Mouse (Mus musculus): ENCODE measurements at regions not wholly inside any gene's neighbourhood (a gene's known extent, or its start where the extent isn't known, plus 50 kb on each side); places are given as distances from the start of the nearest gene placed in this dataset.

DNA sequence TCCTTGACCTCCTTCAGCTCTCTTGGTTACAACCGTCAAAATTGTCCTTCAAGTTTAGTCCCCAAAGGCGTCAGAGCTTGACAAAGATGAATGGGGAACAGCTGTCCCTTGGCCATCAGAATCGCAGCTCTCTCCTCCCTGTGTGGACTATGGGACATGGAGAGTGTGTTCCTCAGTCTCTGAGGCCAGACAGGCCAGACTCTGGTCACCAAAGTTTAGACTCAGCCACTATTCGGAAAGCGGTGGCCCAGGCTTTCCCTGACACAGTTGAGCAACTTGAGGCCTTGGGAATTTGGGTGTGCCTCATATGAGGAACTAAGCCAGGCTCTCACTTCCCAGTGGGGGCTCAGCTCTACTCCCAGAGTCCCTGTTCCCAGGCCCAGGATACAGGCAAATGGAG, 230.5 kb upstream of the Spdye4c start:
- Histone ChIP-seq H3K4me1 (ENCODE audit: control insufficient read depth, insufficient read depth, low read length) (no peaks in the 10 kb centered on the region; the same call in 1 of the 2 replicates), H3K4me3 (ENCODE audit: control insufficient read depth, low read depth, low read length) (no peak overlapping the region), H3K27me3 (ENCODE audit: control insufficient read depth, insufficient read depth, low read length) (no peaks in the 10 kb centered on the region), H3K27ac (ENCODE audit: control insufficient read depth, insufficient read depth, low read depth, low read length) (no peak overlapping the region), H3K36me3 (ENCODE audit: control insufficient read depth, insufficient read depth, low read length) (no peaks in the 10 kb centered on the region)
- no peak for TF ChIP-seq POLR2A (IDR thresholded peaks at IDR 0.05; ENCODE audit: control insufficient read depth, low read depth, low read length)
- no peak for TF ChIP-seq CTCF (IDR thresholded peaks at IDR 0.05; ENCODE audit: control insufficient read depth, insufficient read depth, insufficient replicate concordance, low read depth, low read length)

DNA sequence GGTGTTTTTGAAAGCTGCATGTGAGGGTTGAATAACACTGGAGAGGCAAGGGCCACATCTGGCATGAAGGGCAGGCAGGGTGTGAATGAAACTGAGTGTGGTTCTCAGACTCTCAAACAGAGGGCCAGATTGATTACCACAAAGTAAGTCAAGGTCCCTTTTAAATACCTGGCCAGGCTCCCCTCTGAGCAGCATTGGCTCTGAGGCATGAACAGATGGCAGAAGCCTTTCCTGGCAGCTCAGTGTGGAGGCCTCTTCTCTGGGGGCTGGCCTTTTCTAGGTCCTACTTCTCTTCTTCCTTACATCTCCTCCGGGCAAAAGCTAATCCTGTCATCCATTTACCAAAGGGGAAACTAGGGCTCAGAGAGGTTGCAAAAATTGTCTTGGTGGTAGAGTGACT, 229.6 kb upstream of the Spdye4c start:
- Histone ChIP-seq H3K36me3 (ENCODE audit: control insufficient read depth, insufficient read depth, low read length) (no peaks in the 10 kb centered on the region), H3K27me3 (ENCODE audit: control insufficient read depth, insufficient read depth, low read length) (no peaks in the 10 kb centered on the region), H3K4me1 (ENCODE audit: control insufficient read depth, insufficient read depth, low read length) (no peaks in the 10 kb centered on the region; the same call in 1 of the 2 replicates), H3K27ac (ENCODE audit: control insufficient read depth, insufficient read depth, low read depth, low read length) (no peak overlapping the region), H3K4me3 (ENCODE audit: control insufficient read depth, low read depth, low read length) (no peak overlapping the region)
- TF ChIP-seq CTCF (IDR thresholded peaks at IDR 0.05; ENCODE audit: control insufficient read depth, insufficient read depth, insufficient replicate concordance, low read depth, low read length): no peak
- TF ChIP-seq POLR2A (IDR thresholded peaks at IDR 0.05; ENCODE audit: control insufficient read depth, low read depth, low read length): no peak

DNA sequence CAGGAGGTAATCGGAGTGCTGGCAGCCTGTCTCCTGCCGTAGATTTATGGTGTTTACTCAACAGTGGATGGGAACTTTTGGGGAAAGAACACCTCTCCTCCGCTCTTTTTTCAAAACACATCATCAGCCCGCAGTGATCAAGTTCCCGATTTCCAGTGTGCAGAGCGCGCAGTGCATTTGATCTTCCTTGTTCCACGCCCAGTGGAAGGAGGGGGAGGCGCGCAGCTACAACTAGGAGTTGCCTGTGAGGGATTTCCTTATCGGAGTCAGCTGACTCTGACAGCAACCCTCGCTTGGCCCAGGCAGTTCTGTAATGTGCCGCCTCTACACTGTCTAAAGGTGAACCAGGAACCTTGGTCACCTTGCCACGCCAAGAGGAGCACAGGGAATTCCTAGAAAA, 226.8 kb upstream of the Spdye4c start:
- no peak overlapping the region for H3K4me3 ChIP-seq (ENCODE audit: control insufficient read depth, low read depth, low read length)
- H3K36me3 ChIP-seq (ENCODE audit: control insufficient read depth, insufficient read depth, low read length): no peaks in the 10 kb centered on the region
- no peak for TF ChIP-seq POLR2A (IDR thresholded peaks at IDR 0.05; ENCODE audit: control insufficient read depth, low read depth, low read length)
- no peak for TF ChIP-seq CTCF (IDR thresholded peaks at IDR 0.05; ENCODE audit: control insufficient read depth, insufficient read depth, insufficient replicate concordance, low read depth, low read length)
- H3K27me3 ChIP-seq (ENCODE audit: control insufficient read depth, insufficient read depth, low read length): no peaks in the 10 kb centered on the region
- no peak overlapping the region for H3K27ac ChIP-seq (ENCODE audit: control insufficient read depth, insufficient read depth, low read depth, low read length)
- H3K4me1 ChIP-seq (ENCODE audit: control insufficient read depth, insufficient read depth, low read length): no peaks in the 10 kb centered on the region; the same call in 1 of the 2 replicates

DNA sequence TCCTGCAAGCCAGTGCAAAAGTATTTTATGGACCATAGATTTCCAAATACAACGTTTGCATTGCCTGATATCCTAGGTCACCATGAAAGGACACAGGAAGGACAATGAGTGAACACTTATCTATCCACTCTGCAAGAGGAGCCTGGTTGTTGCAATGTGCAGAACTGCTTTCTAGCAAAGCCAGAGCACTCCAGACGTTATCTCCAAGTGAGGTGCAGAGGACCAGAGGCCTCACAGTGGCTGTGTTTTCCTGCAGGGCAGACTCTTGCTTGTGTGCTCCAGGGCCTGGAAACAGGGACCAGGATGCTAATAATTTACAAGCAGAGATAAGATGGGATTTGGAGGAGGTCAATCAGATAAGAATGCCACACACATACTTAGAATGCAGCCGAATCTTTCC, 226.0 kb upstream of the Spdye4c start:
- Histone ChIP-seq H3K4me1 (ENCODE audit: control insufficient read depth, insufficient read depth, low read length) (no peaks in the 10 kb centered on the region; the same call in 1 of the 2 replicates), H3K36me3 (ENCODE audit: control insufficient read depth, insufficient read depth, low read length) (no peaks in the 10 kb centered on the region), H3K4me3 (ENCODE audit: control insufficient read depth, low read depth, low read length) (no peak overlapping the region), H3K27me3 (ENCODE audit: control insufficient read depth, insufficient read depth, low read length) (no peaks in the 10 kb centered on the region), H3K27ac (ENCODE audit: control insufficient read depth, insufficient read depth, low read depth, low read length) (no peak overlapping the region)
- no peak for TF ChIP-seq POLR2A (IDR thresholded peaks at IDR 0.05; ENCODE audit: control insufficient read depth, low read depth, low read length)
- TF ChIP-seq CTCF (IDR thresholded peaks at IDR 0.05; ENCODE audit: control insufficient read depth, insufficient read depth, insufficient replicate concordance, low read depth, low read length): no peak

DNA sequence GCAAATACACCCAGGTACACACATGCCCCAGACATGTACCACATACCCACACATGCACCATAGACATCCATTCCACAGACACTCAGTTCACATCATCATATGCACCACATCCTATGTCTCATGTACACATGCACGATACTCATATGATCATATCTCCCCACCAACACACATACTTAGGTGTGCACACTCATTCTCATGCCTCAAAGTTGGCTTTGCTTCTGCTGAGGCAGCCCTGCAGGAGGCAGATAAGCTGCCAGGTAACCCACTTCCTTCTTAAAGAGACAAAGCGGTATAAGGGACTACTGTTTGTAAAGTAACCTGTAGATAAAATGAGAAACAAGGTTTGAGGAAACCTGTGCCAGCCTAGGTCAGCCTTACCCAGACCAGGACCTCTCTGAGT, 225.2 kb upstream of the Spdye4c start:
- Histone ChIP-seq H3K36me3 (ENCODE audit: control insufficient read depth, insufficient read depth, low read length) (no peaks in the 10 kb centered on the region), H3K27ac (ENCODE audit: control insufficient read depth, insufficient read depth, low read depth, low read length) (no peak overlapping the region), H3K4me1 (ENCODE audit: control insufficient read depth, insufficient read depth, low read length) (no peaks in the 10 kb centered on the region; the same call in 1 of the 2 replicates), H3K4me3 (ENCODE audit: control insufficient read depth, low read depth, low read length) (no peak overlapping the region), H3K27me3 (ENCODE audit: control insufficient read depth, insufficient read depth, low read length) (no peaks in the 10 kb centered on the region)
- TF ChIP-seq CTCF (IDR thresholded peaks at IDR 0.05; ENCODE audit: control insufficient read depth, insufficient read depth, insufficient replicate concordance, low read depth, low read length) (no peak), POLR2A (IDR thresholded peaks at IDR 0.05; ENCODE audit: control insufficient read depth, low read depth, low read length) (no peak)

DNA sequence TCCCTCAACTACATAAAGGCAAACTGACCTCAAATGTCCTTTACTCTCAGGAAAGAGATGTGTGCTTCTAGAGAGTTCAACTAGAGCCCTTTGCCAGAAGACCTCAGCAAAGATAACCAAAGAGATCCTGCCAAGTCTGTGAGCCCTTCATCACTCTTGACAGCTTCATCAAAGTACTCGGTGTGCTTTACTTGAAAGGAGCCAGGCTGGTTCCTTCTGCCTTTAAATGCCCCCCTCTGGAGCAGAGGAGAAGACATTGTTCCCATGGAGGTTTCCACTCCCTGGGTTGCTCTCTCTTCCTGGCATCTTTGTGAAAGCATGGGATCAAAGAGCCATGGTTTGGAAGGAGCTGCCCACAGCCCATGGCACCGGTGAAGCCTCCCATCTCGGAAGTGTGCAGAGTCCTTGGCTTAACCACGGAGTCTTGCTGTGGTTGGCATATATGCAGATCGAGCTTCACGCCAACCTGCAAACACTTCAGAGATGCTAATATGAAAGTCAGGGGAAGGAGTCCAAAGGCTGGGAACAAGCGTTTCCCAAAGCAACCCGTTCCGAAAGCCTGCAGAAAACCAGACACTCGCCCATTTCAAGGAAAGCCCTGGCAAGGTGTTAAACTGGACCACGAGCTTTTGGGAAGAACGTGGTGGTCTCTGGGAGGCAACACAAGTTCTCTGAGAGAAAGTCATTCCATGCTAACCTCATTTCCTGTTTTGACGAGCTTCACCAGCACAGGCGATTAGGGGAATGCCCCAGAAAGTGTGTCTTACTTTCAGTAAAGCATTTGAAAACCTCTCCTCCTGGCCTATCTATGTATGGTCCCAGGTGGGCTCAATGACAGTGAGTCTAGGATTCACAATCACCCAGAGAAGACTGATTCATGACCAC, 223.5 kb upstream of the Spdye4c start:
- Histone ChIP-seq H3K36me3 (ENCODE audit: control insufficient read depth, insufficient read depth, low read length) (no peaks in the 10 kb centered on the region), H3K27me3 (ENCODE audit: control insufficient read depth, insufficient read depth, low read length) (no peaks in the 10 kb centered on the region), H3K4me3 (ENCODE audit: control insufficient read depth, low read depth, low read length) (no peak overlapping the region), H3K27ac (ENCODE audit: control insufficient read depth, insufficient read depth, low read depth, low read length) (no peak overlapping the region), H3K4me1 (ENCODE audit: control insufficient read depth, insufficient read depth, low read length) (no peaks in the 10 kb centered on the region; the same call in 1 of the 2 replicates)
- no peak for TF ChIP-seq POLR2A (IDR thresholded peaks at IDR 0.05; ENCODE audit: control insufficient read depth, low read depth, low read length)
- no peak for TF ChIP-seq CTCF (IDR thresholded peaks at IDR 0.05; ENCODE audit: control insufficient read depth, insufficient read depth, insufficient replicate concordance, low read depth, low read length)

DNA sequence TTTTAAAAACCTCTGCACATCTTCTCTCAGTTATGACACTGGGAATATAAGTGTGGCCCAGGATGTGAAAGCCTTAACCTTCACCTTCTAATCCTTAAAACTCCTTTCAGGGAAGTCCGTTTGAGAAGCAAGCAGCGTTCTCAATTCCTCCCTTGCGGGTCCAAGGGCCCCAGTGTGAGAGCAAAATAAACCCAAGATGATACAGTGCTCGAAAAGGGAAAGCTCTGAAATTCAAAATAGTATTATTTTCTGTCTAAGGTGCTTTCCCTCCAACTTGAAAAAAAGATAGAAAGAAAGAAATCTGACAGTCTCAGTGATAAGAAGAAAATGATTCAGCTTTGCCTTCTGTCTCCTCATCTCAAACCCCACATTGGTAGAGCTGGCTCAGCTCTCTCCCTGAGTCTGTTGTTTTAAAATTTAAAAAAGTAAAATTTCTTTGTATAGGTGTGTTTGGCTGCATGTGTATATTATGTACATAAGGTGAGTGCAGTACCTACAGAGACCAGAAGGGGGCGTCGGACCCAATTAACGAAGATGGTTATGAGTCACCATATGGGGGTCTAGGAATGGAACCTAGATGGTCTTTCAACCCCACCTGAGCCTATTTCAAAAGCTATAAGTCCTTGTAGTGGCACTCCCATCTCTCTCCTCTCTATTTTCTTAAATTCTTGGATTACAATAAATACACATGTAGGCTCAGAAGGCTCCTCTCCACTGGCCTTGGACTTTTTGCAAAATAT, 222.3 kb upstream of the Spdye4c start:
- Histone ChIP-seq H3K4me3 (ENCODE audit: control insufficient read depth, low read depth, low read length) (no peak overlapping the region), H3K27ac (ENCODE audit: control insufficient read depth, insufficient read depth, low read depth, low read length) (no peak overlapping the region), H3K4me1 (ENCODE audit: control insufficient read depth, insufficient read depth, low read length) (no peaks in the 10 kb centered on the region; the same call in 1 of the 2 replicates), H3K27me3 (ENCODE audit: control insufficient read depth, insufficient read depth, low read length) (no peaks in the 10 kb centered on the region), H3K36me3 (ENCODE audit: control insufficient read depth, insufficient read depth, low read length) (no peaks in the 10 kb centered on the region)
- no peak for TF ChIP-seq CTCF (IDR thresholded peaks at IDR 0.05; ENCODE audit: control insufficient read depth, insufficient read depth, insufficient replicate concordance, low read depth, low read length)
- no peak for TF ChIP-seq POLR2A (IDR thresholded peaks at IDR 0.05; ENCODE audit: control insufficient read depth, low read depth, low read length)
